Mouse (Mus musculus) forebrain, embryonic 15.5 days (tissue): Measurements from ENCODE around the gene Sprr2i. TPM values are rescaled to one million over a fixed set of nuclear protein-coding genes. Genes with fewer than 3 reads are reported as not detected.

Source experiments
- polyA plus RNA-seq: library from polyadenylated mRNA; unstranded; fragments of >200 nt; fragmentation: Nextera tagmentation; extraction: Ambion mirVana; gene quantifications from 2 replicates; pipeline ENCODE4 v1.2.1, GENCODE M21; 2015

Sprr2i gene
- polyA plus RNA-seq, 1 experiment from 2014 or later: not detected

Other genes starting within 250 kb of the Sprr2i start
- not detected in 2 replicates for gene Sprr2a1, start 192.2 kb upstream of the Sprr2i start, polyA plus RNA-seq
- not detected in 2 replicates for gene Sprr2a2, start 192.1 kb upstream of the Sprr2i start, polyA plus RNA-seq
- not detected in 2 replicates for gene Sprr2a3, start 122.6 kb upstream of the Sprr2i start, polyA plus RNA-seq
- gene Sprr2b, start 91.4 kb upstream of the Sprr2i start, polyA plus RNA-seq: not detected in 2 replicates
- gene Sprr2d, start 68.9 kb upstream of the Sprr2i start, polyA plus RNA-seq: not detected in 2 replicates
- not detected in 2 replicates for gene Sprr2e, start 55.8 kb upstream of the Sprr2i start, polyA plus RNA-seq
- gene Sprr2f, start 42.8 kb upstream of the Sprr2i start, polyA plus RNA-seq: not detected in 2 replicates
- not detected in 2 replicates for gene Sprr2h, start 22.3 kb upstream of the Sprr2i start, polyA plus RNA-seq
- gene Sprr2j-ps, start 10.1 kb downstream of the Sprr2i start, polyA plus RNA-seq: not detected in 2 replicates
- 6.7 and 7.1 TPM in 2 replicates for gene Gm9774, start 21.4 kb downstream of the Sprr2i start, polyA plus RNA-seq
- gene Sprr2k, start 24.6 kb downstream of the Sprr2i start, polyA plus RNA-seq: not detected in 2 replicates
- not detected in 2 replicates for gene Sprr1b, start 30.8 kb downstream of the Sprr2i start, polyA plus RNA-seq
- not detected in 2 replicates for gene Sprr3, start 50.7 kb downstream of the Sprr2i start, polyA plus RNA-seq
- not detected in 2 replicates for gene Sprr1a, start 77.9 kb downstream of the Sprr2i start, polyA plus RNA-seq
- not detected in 2 replicates for gene Sprr4, start 92.5 kb downstream of the Sprr2i start, polyA plus RNA-seq
- not detected in 2 replicates for gene 2310046K23Rik, start 126.5 kb downstream of the Sprr2i start, polyA plus RNA-seq
- gene Ivl, start 165.7 kb downstream of the Sprr2i start, polyA plus RNA-seq: not detected in 2 replicates
- gene Smcp, start 181.0 kb downstream of the Sprr2i start, polyA plus RNA-seq: not detected in 2 replicates
- gene 2210017I01Rik, start 199.5 kb downstream of the Sprr2i start, polyA plus RNA-seq: not detected in 2 replicates
- gene Lce6a, start 213.7 kb downstream of the Sprr2i start, polyA plus RNA-seq: not detected in 2 replicates
- not detected in 2 replicates for gene Lce1a1, start 240.3 kb downstream of the Sprr2i start, polyA plus RNA-seq
- not detected in 2 replicates for gene Lce1b, start 248.9 kb downstream of the Sprr2i start, polyA plus RNA-seq